Mouse (Mus musculus) midbrain, postnatal 0 days (tissue): Measurements from ENCODE around the gene Slc25a5. TPM values are rescaled to one million over a fixed set of nuclear protein-coding genes. Genes with fewer than 3 reads are reported as not detected.

Experiments used
- ATAC-seq: fragments of 200-750 bp; cut with Nextera tagmentation; 2 replicates; pipeline ENCODE4 v1.8.0; 2017; ENCODE audit warnings: moderate number of reproducible peaks, mild to moderate bottlenecking, moderate TSS enrichment, moderate library complexity; ENCODE audit not compliant: low FRiP score
- DNase-seq: peaks from one replicate; pipeline ENCODE4 v3.0.0-alpha.2; 2015; ENCODE audit warnings: low spot score
- H3K27ac ChIP-seq: fragments of 300-500 bp; sonication (generic); 2 replicates; pipeline ENCODE4 v1.5.1; 2014; ENCODE audit warnings: low read depth, mild to moderate bottlenecking, low read length, mixed read lengths
- H3K27me3 ChIP-seq: fragments of 300-500 bp; sonication (generic); 2 replicates; pipeline ENCODE4 v1.6.1; 2014; ENCODE audit warnings: low read length, control low read depth, mixed read lengths; ENCODE audit not compliant: insufficient read depth
- H3K36me3 ChIP-seq: fragments of 300-500 bp; sonication (generic); 2 replicates; pipeline ENCODE4 v1.6.1; 2014; ENCODE audit warnings: low read length, control low read depth, mixed read lengths; ENCODE audit not compliant: insufficient read depth
- H3K4me1 ChIP-seq: fragments of 300-500 bp; sonication (generic); 2 replicates; pipeline ENCODE4 v1.6.1; 2014; ENCODE audit warnings: mild to moderate bottlenecking, control low read depth, antibody characterized with exemption, low read length, mixed read lengths; ENCODE audit not compliant: insufficient read depth
- H3K4me2 ChIP-seq: fragments of 300-500 bp; sonication (generic); 2 replicates; pipeline ENCODE4 v1.6.1; 2014; ENCODE audit warnings: low read depth, mild to moderate bottlenecking, low read length, mixed read lengths; ENCODE audit not compliant: poor library complexity, severe bottlenecking
- H3K4me3 ChIP-seq: fragments of 300-500 bp; sonication (generic); 2 replicates; pipeline ENCODE4 v1.5.1; 2014; ENCODE audit warnings: low read depth, mild to moderate bottlenecking, low read length, moderate library complexity
- H3K9ac ChIP-seq: fragments of 300-500 bp; sonication (generic); replicated peaks from 2 replicates; pipeline ENCODE4 v1.6.1; 2014; ENCODE audit warnings: mild to moderate bottlenecking, low read length, moderate library complexity, mixed read lengths; ENCODE audit not compliant: poor library complexity, severe bottlenecking
- H3K9me3 ChIP-seq: fragments of 300-500 bp; sonication (generic); 2 replicates; pipeline ENCODE4 v1.6.1; 2016; ENCODE audit warnings: low read length, control low read depth
- CTCF ChIP-seq: IDR thresholded peaks from 2 replicates; pipeline ENCODE4 v1.5.1; 2016; ENCODE audit warnings: antibody characterized with exemption, mild to moderate bottlenecking
- WGBS: fragments of 180-500 bp; shearing (Covaris S2); extraction: QIAGEN DNeasy Blood & Tissue Kit; methylation state at CpG from one replicate; pipeline ENCODE4 v1.1.7; 2014; 5-methylcytosine and 5-hydroxymethylcytosine counted together
- polyA plus RNA-seq: library from polyadenylated mRNA; unstranded; fragments of >200 nt; fragmentation: Nextera tagmentation; extraction: Ambion mirVana; gene quantifications from 2 replicates; pipeline ENCODE4 v1.2.1, GENCODE M21; 2015
- total RNA-seq: library from RNA; depleted of rRNA; stranded (reverse); fragments of >200 nt; gene quantifications from 2 replicates; pipeline ENCODE4 v1.2.3, GENCODE M21; 2014

Slc25a5 gene
- total and polyA plus RNA-seq, 2 experiments from 2014 or later: 392 to 483 TPM

DNA sequence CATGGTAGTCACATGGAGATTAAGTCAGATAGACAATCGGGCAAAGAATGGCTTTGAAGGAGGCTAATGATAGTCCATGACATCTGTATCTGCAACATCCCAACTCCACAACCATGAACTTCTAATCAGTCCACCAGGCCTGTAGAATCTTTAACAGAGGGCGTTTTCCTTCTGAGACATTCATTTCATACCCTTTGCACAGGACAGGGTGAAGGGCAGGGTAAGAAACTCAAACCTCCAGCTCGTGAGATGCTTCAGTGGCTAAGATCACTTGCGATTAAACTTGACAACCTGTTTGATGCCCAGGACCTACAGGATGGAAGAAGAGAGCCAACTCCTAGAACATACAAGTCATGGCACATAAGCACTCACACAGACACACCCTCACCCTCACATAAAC lies 19.6 kb downstream of the Slc25a5 start:
- Histone ChIP-seq H3K9ac (no peak overlapping the region), H3K27ac (no peak overlapping the region), H3K4me2 (no peak overlapping the region), H3K9me3 (no peaks in the 10 kb centered on the region), H3K4me3 (no peak overlapping the region), H3K36me3 (no peaks in the 10 kb centered on the region), H3K4me1 (no peaks in the 10 kb centered on the region), H3K27me3 (no peaks in the 10 kb centered on the region)
- ATAC-seq: no peak
- 90% methylated on average over 4 of the region's 4 CpGs for WGBS
- DNase-seq: no peak
- no peak for TF ChIP-seq CTCF

- TF ChIP-seq CTCF: no peak
These were observed 20.0 kb downstream of the Slc25a5 start for GRCm38 (mm10) chrX:36815439-36815838.

GRCm38 (mm10) chrX:36816368-36816899 lies 21.0 kb downstream of the Slc25a5 start:
- no peaks in the 10 kb centered on the region for H3K36me3 ChIP-seq
- no peak for DNase-seq
- no peaks in the 10 kb centered on the region for H3K4me1 ChIP-seq
- no peaks in the 10 kb centered on the region for H3K27me3 ChIP-seq
- no peak overlapping the region for H3K4me3 ChIP-seq
- H3K9me3 ChIP-seq: no peaks in the 10 kb centered on the region
- H3K9ac ChIP-seq: no peak overlapping the region
- ATAC-seq: peak; percentile 14
- TF ChIP-seq CTCF: no peak
- WGBS: 34% methylated on average over 8 of the region's 8 CpGs
- H3K27ac ChIP-seq: no peak overlapping the region
- H3K4me2 ChIP-seq: no peak overlapping the region

More at GRCm38 (mm10) chrX:36815439-36815838, 20.0 kb downstream of the Slc25a5 start:
- ATAC-seq (no peak), DNase-seq (no peak)
- Histone ChIP-seq H3K4me3 (no peak overlapping the region), H3K9me3 (no peaks in the 10 kb centered on the region), H3K4me1 (no peaks in the 10 kb centered on the region), H3K36me3 (no peaks in the 10 kb centered on the region), H3K27ac (no peak overlapping the region), H3K27me3 (no peaks in the 10 kb centered on the region), H3K4me2 (no peak overlapping the region), H3K9ac (no peak overlapping the region)
- 80% methylated on average over 2 of the region's 4 CpGs for WGBS

DNA sequence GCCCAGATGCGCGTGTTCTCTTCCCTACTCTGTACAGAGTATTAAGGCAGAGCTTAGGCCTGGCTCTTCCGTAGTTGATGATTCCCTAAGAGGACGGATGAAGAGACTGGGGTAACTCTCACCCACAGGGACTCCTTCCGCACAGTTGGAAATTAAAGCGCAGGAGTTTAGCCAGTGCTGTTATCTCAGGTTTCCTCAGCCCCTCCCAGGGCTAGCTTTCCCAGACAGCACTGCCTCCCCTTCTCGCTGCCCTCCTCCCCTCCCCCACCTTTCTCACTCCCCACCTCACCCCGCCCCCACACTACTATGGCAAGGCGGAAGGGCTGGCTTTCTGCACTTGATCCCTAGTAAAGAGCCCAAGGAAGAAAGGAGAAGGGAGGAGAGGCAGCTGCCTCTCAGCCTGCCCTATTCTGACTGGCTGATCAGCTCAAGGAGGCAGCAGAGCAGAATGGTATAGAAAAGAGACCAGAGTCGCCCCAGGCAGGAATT lies 21.5 kb downstream of the Slc25a5 start:
- ATAC-seq (peak; percentile 75), DNase-seq (peak; percentile 47)
- 11% methylated on average over 10 of the region's 10 CpGs for WGBS
- H3K4me2 ChIP-seq: peak overlapping the region; percentile 37
- H3K4me1 ChIP-seq: no peaks in the 10 kb centered on the region
- H3K27ac ChIP-seq: 0 out of 2 replicates have a peak overlapping the region, but pooled peaks have one; percentile 26
- H3K36me3 ChIP-seq: no peaks in the 10 kb centered on the region
- no peak overlapping the region for H3K9ac ChIP-seq
- H3K27me3 ChIP-seq: no peaks in the 10 kb centered on the region
- H3K4me3 ChIP-seq: peak overlapping the region; percentile 10; the same call in 1 of the 2 replicates
- H3K9me3 ChIP-seq: no peaks in the 10 kb centered on the region
- TF ChIP-seq CTCF: no peak

DNA sequence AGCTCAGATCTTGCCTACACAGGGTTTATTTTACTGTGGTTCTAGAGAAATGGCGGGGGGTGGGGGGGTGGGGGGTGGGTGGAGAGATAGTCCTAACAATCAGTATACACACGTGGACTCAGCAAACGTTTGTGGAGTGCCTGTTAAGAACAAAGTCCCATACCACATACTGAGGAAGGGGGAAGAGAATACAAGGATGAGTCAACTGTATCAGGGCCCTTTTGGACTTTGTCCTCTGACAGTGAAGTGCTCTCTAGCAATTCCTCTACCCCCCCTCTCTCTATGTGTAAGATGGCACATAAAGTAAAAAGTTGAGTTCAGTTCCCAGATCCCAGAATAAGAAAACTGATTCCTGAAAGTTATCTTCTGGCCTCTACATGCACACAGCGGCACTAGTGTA lies 24.1 kb downstream of the Slc25a5 start:
- Histone ChIP-seq H3K27ac (no peak overlapping the region), H3K9me3 (no peaks in the 10 kb centered on the region), H3K9ac (no peak overlapping the region), H3K4me1 (no peaks in the 10 kb centered on the region), H3K4me3 (no peak overlapping the region), H3K27me3 (no peaks in the 10 kb centered on the region), H3K4me2 (no peak overlapping the region), H3K36me3 (no peaks in the 10 kb centered on the region)
- 75% methylated on average over 4 of the region's 4 CpGs for WGBS
- ATAC-seq (no peak), DNase-seq (no peak)
- no peak for TF ChIP-seq CTCF

GRCm38 (mm10) chrX:36820201-36820600 lies 24.8 kb downstream of the Slc25a5 start:
- no peak overlapping the region for H3K4me2 ChIP-seq
- DNase-seq (peak; percentile 62), ATAC-seq (no peak)
- H3K27me3 ChIP-seq: no peaks in the 10 kb centered on the region
- no peaks in the 10 kb centered on the region for H3K4me1 ChIP-seq
- no peak overlapping the region for H3K27ac ChIP-seq
- TF ChIP-seq CTCF: peak; percentile 66
- 20% methylated on average over 4 of the region's 4 CpGs for WGBS
- H3K36me3 ChIP-seq: no peaks in the 10 kb centered on the region
- no peak overlapping the region for H3K9ac ChIP-seq
- H3K4me3 ChIP-seq: no peak overlapping the region
- no peaks in the 10 kb centered on the region for H3K9me3 ChIP-seq
